Mouse (Mus musculus) embryonic stem cell, embryonic (primary cell): ENCODE data around the gene Yju2.

ENCODE experiments used
- CTCF ChIA-PET, 4 experiments: fragments of 300-600 bp in 2 of 4; fragments of 350-600 bp in 2 of 4; sonication (Branson Sonifier 250); formaldehyde crosslinking; loops; one replicate each; lab custom pipeline; 2022; ENCODE audit warnings: inconsistent platforms in 2 of 4; lab: Charles Lee
- POLR2A ChIA-PET, 4 experiments: fragments of 300-600 bp in 2 of 4; fragments of 350-600 bp in 2 of 4; sonication (Branson Sonifier 250); formaldehyde crosslinking; loops; one replicate each; lab custom pipeline; 2022; ENCODE audit warnings: antibody characterized with exemption in 4 of 4, inconsistent platforms in 1 of 4; lab: Charles Lee

The Yju2 gene

DNA sequence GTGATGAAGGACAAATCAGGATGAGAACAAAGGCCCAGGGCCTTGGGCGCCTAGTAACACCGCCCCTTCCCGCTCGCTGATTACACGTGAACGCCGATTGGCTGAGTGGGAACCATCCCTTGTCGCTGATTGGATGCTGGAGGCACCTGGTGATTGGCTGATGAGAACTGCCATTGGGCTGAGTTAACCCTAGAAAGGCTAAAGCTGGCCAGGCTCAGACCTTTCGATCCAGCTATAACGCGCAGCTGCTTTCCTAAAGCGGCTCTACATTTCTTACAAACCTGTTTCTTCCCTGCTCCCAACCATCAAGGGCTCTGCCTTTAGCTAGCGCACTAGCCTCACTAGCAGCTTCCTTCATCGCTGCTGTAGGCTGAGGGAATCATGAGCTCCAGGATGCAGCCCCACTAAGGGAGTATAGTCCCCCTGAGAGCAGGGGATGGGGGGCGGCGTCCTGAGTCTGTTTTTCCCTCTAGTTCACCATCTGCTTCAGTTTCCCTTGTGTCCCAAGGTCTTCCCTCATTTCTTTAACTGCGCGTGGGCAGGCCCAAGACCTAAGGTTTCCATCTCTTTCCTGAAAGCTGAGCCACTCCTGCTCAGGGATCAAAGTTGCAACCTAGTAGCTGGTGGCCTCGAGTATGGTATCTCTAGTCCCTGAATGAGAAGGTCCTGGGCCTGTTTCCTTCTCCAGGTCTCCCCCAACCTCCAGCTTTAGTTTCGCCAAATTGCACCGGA, 49.6 kb downstream of the Yju2 start:
- CTCF ChIA-PET, result interaction anchor here (0.6 to 4.2 kb wide), 41 partner anchors 8 to 342 kb away, joined by 3 to 43 read pairs (median 4); partner anchors contain the start of genes Sh3gl1 (in 4 of the 4), Chaf1a (in 1 of the 4), Hdgfl2 (in 1 of the 4) and Kdm4b (in 1 of the 4)
- POLR2A ChIA-PET, result interaction anchor here (0.6 to 5.3 kb wide), 78 partner anchors 8 to 538 kb away, joined by 3 to 97 read pairs (median 5); partner anchors contain the start of genes Sh3gl1 (in 4 of the 4), Yju2 (in 4 of the 4), Hdgfl2 (in 3 of the 4) and Chaf1a (in 2 of the 4)

DNA sequence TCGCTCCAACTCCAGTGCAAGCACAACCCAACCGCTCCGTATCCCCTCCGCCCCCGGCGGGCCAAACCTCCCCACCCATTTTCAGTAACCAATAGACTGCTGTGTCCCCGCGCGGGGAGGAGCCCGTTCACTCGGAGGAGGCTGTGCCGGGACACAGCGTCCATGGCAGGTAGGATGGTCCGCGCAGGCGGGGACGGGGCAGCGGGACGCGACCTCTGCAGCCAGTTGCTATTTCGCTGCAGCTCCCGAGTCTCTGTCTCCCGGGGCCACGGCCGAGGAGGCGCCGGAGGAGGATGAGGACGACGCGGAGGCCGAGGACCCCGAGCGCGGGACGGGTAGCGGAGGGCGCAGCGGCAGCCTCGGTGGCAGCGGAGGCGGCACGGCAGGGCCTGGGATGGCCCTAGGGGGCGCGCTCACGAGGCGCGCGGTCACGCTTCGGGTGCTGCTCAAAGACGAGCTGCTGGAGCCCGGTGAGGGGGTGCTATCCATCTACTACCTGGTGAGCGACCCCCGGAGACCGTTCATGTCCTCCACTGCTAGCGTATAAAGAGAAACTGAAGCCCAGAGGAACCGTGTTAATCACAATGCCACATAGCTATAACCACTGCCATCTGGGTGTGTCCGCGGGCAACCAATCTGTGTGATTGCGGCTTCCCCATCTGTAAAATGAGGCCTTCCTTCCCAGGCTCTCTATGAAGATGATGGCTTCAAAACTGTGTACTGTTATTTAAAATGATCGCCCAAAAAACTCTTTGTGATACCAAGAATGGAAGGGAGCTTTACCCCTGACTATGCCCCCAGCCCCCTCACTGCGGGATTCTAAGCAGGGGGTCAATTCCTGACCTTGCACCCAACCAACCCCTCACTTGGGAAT, 50.4 kb downstream of the Yju2 start:
- ChIA-PET POLR2A (interaction anchor here (0.6 to 5.3 kb wide), 81 partner anchors 8 to 602 kb away, joined by 3 to 97 read pairs (median 5); partner anchors contain the start of genes Sh3gl1 (in 4 of the 4), Chaf1a (in 3 of the 4), Hdgfl2 (in 3 of the 4) and Yju2 (in 3 of the 4)), CTCF (interaction anchor here (0.5 to 4.2 kb wide), 65 partner anchors 8 to 525 kb away, joined by 3 to 43 read pairs (median 4); partner anchors contain the start of genes Sh3gl1 (in 4 of the 4), Chaf1a (in 1 of the 4), Dpp9 (in 1 of the 4) and Ebi3 (in 1 of the 4))

DNA sequence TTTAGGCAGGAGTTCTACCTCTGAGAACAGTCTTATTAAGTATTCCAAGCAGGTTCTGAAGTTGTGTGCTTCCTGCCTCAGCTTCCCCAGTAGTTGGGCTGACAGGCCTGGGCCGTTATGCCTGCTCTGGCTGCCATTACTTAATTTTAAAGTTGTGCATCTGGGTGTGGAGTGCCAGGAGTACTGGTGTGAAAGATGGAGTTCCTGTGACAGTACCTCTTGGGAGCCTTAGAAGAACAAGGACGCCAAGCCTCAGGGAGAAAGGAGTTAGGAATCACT, 51.0 kb downstream of the Yju2 start:
- POLR2A ChIA-PET, result interaction anchor here (0.6 to 5.3 kb wide), 55 partner anchors 8 to 602 kb away, joined by 3 to 97 read pairs (median 9); partner anchors contain the start of genes Sh3gl1 (in 4 of the 4), Chaf1a (in 3 of the 4), Hdgfl2 (in 3 of the 4) and Yju2 (in 3 of the 4)
- CTCF ChIA-PET, result interaction anchor here (0.5 to 4.2 kb wide), 54 partner anchors 8 to 526 kb away, joined by 3 to 43 read pairs (median 4); partner anchors contain the start of genes Sh3gl1 (in 3 of the 4), Chaf1a (in 1 of the 4), Dpp9 (in 1 of the 4) and Ebi3 (in 1 of the 4)

DNA sequence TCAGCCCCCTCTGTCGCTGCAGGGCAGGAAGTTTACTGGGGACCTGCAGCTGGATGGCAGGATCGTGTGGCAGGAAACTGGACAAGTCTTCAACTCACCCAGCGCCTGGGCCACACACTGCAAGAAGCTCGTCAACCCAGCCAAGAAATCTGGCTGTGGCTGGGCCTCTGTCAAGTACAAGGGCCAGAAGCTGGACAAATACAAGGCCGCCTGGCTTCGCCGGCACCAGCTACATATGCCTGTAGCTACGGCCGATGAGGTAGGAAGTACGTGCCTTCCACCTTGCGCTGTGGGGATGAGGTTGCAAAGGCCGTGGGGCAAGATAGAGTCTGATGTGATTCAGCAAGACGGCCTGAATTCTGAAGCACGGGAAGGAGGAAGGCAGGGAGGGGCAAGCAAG, 51.4 kb downstream of the Yju2 start:
- CTCF ChIA-PET, result interaction anchor here (0.6 to 4.2 kb wide), 52 partner anchors 8 to 526 kb away, joined by 3 to 43 read pairs (median 4); partner anchors contain the start of genes Sh3gl1 (in 3 of the 4), Chaf1a (in 2 of the 4), Dpp9 (in 1 of the 4) and Ebi3 (in 1 of the 4)
- POLR2A ChIA-PET, result interaction anchor here (0.7 to 5.3 kb wide), 41 partner anchors 8 to 601 kb away, joined by 3 to 97 read pairs (median 13); partner anchors contain the start of genes Chaf1a (in 3 of the 4), Sh3gl1 (in 3 of the 4), Hdgfl2 (in 2 of the 4) and Ubxn6 (in 2 of the 4)

DNA sequence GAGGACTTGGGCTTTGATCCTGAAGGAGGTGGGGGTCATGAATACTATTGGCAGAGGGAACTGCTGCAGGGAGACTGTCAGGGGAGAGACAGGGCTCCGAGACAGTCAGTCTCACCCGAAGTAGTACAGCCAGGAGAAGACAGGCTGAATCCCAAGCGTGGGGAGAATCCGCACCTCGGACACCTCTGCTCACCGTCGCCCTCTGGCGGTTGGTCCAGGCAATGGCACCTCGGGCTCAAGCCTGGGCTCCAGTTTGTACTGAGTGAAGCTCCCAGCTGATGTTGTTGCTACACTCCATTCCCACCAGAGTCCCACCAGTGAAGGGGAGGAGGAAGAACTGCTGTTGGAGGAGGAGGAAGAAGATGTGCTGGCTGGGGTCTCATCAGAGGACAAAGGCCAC, 51.8 kb downstream of the Yju2 start:
- ChIA-PET POLR2A (interaction anchor here in 3 of 4 experiments (0.6 to 5.3 kb wide), 30 partner anchors 7 to 1096 kb away, joined by 3 to 97 read pairs (median 15); partner anchors contain the start of genes Chaf1a (in 2 of the 3), Sh3gl1 (in 2 of the 3), Hdgfl2 (in 1 of the 3) and Kdm4b (in 1 of the 3)), CTCF (interaction anchor here (0.6 to 4.2 kb wide), 43 partner anchors 8 to 1336 kb away, joined by 3 to 43 read pairs (median 4); partner anchors contain the start of genes Sh3gl1 (in 3 of the 4), Ebi3 (in 2 of the 4), Chaf1a (in 1 of the 4) and Fsd1 (in 1 of the 4))

DNA sequence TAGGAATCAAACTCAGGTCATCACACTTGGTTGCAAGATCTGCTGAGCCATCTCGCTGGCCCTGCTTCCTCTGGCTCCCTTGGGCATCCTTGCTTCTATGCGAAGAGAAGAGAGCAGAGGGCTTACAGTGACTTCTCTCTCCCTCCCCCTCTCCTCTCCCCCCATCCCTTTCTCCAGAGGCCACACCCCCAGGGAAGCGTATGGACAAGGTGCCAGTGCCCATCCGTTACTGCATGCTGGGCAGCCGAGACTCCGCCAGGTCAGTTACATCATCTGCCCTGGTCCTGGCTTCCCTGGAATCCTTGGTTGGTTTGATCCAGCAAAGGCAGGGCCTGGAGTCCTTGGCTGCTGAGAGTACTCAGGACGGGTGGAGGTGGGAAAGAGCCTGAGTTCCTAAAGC, 52.5 kb downstream of the Yju2 start:
- CTCF ChIA-PET, result interaction anchor here (0.6 to 4.2 kb wide), 28 partner anchors 9 to 1337 kb away, joined by 3 to 43 read pairs (median 5); partner anchors contain the start of genes Sh3gl1 (in 3 of the 4), Chaf1a (in 1 of the 4), Ebi3 (in 1 of the 4) and Fsd1 (in 1 of the 4)
- POLR2A ChIA-PET, result interaction anchor here in 3 of 4 experiments (0.6 to 5.3 kb wide), 14 partner anchors 21 to 1096 kb away, joined by 3 to 97 read pairs (median 16); partner anchors contain the start of genes Chaf1a (in 2 of the 3), Sh3gl1 (in 2 of the 3), Hdgfl2 (in 1 of the 3) and Kdm4b (in 1 of the 3)

DNA sequence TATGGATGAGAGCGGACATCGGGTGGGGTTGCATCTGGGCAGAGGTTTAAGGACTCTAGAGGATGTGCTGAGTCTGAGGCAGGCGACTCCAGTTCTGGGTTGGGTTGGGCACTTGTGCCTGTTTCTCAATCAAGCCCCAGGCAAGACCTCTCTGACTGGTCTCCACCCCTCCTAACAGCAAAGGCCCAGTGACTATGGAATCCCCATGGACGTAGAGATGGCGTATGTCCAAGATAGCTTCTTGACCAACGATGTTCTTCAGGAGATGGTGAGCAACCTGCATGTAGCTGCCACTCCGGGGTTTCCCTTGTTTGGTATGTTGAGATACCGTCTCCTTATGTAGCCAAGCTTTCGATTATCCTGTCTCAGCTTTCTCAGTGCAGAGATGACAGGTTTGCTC, 56.4 kb downstream of the Yju2 start:
- CTCF ChIA-PET, result interaction anchor here in 3 of 4 experiments (0.7 to 1.0 kb wide), 3 partner anchors 58 to 537 kb away, joined by 3 to 5 read pairs (median 3); no protein-coding TSS in a partner anchor

DNA sequence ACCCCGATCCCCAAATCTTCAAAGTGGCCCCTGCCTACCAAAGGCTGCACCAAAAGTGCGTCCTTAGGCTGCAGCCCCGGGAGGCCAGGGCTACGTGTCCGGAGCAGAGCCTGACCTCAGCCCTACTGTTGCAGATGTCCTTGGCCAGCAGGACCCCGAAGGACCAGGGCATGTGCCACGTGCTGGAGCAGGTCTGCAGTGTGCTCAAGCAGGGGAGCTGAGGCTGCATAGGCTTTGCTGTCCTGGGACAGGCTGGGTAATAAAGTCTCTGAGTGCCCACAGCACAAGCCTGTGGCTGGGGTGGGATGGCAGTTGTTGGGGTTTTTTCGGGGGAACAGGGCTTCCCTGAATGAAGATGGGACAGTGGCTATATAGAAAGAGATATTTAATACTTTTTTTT, 57.5 kb downstream of the Yju2 start:
- ChIA-PET CTCF (interaction anchor here in 2 of 4 experiments (0.5 to 2.9 kb wide), 3 partner anchors 8 to 49 kb away, joined by 3 to 39 read pairs (median 16); partner anchors contain the start of gene Sh3gl1 (in 1 of the 2)), POLR2A (interaction anchor here in 3 of 4 experiments (0.8 to 8.7 kb wide), 14 partner anchors 7 to 59 kb away, joined by 3 to 73 read pairs (median 12); partner anchors contain the start of genes Chaf1a (in 2 of the 3), Sh3gl1 (in 2 of the 3) and Ubxn6 (in 1 of the 3))

More for the DNA sequence above, 56.4 kb downstream of the Yju2 start:
- POLR2A ChIA-PET, result interaction anchor here in 2 of 4 experiments (0.6 to 8.7 kb wide), 4 partner anchors 14 to 54 kb away, joined by 3 to 73 read pairs (median 47); partner anchors contain the start of gene Sh3gl1 (in 1 of the 2)

DNA sequence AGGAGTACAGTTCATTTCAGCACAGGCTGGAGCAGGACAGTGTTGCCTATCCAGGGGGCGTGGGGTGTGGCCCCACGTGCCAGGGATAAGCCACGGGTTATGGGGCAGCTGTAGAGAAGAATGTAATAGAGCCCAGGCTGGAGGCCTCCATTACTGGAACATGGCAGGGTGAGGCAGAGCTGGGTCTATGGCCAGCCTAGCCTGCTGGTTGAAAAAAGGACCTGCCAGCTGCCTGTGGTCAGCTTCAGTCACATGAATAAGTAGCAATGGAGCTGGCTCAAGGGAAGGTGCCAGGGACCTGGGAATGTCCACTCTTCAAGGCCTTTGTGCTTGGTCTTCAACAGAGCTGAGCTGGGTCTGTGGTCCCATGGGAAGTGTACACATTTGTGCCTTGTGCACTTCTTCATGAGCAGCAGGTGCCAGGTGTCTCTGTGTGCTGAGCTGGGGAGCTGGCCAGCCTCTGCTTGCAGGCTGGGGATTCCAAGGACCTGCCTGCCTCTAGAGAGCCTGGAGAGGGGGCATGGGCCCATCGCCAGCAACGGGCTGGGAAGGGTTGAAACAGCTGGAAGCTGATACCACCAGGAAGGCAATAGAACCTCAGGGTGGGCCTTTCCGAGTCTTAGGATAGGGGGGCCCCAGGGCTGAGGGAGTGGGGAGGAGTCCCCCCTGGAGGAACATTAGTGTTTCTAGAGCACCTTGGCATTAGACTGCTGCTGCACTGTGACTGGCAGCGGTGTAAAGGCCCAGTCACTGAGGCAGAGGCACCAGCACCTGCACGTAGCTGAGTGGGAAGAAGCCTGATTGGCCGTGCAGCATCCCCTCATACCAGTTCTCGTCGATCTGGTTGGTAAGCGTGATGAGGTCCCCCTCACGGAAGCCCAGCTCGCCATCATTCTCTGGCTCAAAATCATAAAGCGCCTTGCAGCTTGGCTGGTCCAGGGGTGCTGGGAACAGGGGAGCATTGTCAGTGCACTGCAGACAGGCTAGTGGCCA, 58.2 kb downstream of the Yju2 start:
- CTCF ChIA-PET, result interaction anchor here in 3 of 4 experiments (0.5 to 2.9 kb wide), 14 partner anchors 9 to 71 kb away, joined by 3 to 39 read pairs (median 5); partner anchors contain the start of genes Sh3gl1 (in 2 of the 3), Fsd1 (in 1 of the 3) and Yju2 (in 1 of the 3)
- POLR2A ChIA-PET, result interaction anchor here (0.7 to 8.7 kb wide), 26 partner anchors 8 to 260 kb away, joined by 3 to 73 read pairs (median 5); partner anchors contain the start of genes Chaf1a (in 2 of the 4), Sh3gl1 (in 2 of the 4), Ebi3 (in 1 of the 4) and Hdgfl2 (in 1 of the 4)

DNA sequence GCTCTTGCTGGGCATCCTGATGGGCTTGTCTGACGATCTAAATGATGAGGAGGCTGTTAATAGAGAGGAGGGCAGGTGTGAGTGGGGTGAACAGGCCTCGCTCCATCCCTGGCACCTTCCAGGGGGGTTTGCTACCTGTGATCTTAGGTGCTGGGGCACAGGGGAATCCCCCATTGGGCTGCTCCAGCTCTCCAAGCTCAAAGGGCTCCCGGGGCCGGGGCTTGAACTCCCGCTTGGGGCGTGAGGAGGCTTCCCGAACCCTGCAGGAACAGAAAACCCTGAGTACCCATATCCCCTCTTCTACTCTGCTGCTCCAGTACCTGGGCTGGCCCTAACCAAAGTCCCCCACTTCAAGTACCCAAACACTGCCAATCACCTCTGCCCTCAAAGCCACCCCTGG, 58.9 kb downstream of the Yju2 start:
- ChIA-PET CTCF (interaction anchor here (0.5 to 2.9 kb wide), 31 partner anchors 8 to 877 kb away, joined by 3 to 39 read pairs (median 4); partner anchors contain the start of genes Sh3gl1 (in 3 of the 4), Hdgfl2 (in 2 of the 4), Chaf1a (in 1 of the 4) and Fsd1 (in 1 of the 4)), POLR2A (interaction anchor here (0.7 to 8.7 kb wide), 46 partner anchors 9 to 308 kb away, joined by 3 to 73 read pairs (median 4); partner anchors contain the start of genes Chaf1a (in 3 of the 4), Sh3gl1 (in 3 of the 4), Ubxn6 (in 2 of the 4) and Yju2 (in 2 of the 4))
